Mouse (Mus musculus) hindbrain, postnatal 0 days (tissue): ENCODE data around the gene Slc22a23. TPM values are rescaled to one million over a fixed set of nuclear protein-coding genes. Genes with fewer than 3 reads are reported as not detected.

ENCODE experiments used
- ATAC-seq: fragments of 200-750 bp; cut with Nextera tagmentation; 2 replicates; pipeline ENCODE4 v1.8.0; 2017; ENCODE audit warnings: mild to moderate bottlenecking, moderate TSS enrichment, moderate library complexity
- DNase-seq: peaks from one replicate; pipeline ENCODE4 v3.0.0-alpha.2; 2015; ENCODE audit warnings: low spot score
- H3K27ac ChIP-seq: fragments of 300-500 bp; sonication (generic); 2 replicates; pipeline ENCODE4 v1.5.1; 2014; ENCODE audit warnings: mild to moderate bottlenecking
- H3K27me3 ChIP-seq: fragments of 300-500 bp; sonication (generic); 2 replicates; pipeline ENCODE4 v1.6.1; 2014; ENCODE audit warnings: low read length, mixed read lengths; ENCODE audit not compliant: insufficient read depth
- H3K36me3 ChIP-seq: fragments of 300-500 bp; sonication (generic); 2 replicates; pipeline ENCODE4 v1.6.1; 2014; ENCODE audit warnings: low read length, mixed read lengths; ENCODE audit not compliant: insufficient read depth
- H3K4me1 ChIP-seq: fragments of 300-500 bp; sonication (generic); 2 replicates; pipeline ENCODE4 v1.6.1; 2014; ENCODE audit warnings: antibody characterized with exemption, low read length, mixed read lengths; ENCODE audit not compliant: insufficient read depth
- H3K4me2 ChIP-seq: fragments of 300-500 bp; sonication (generic); 2 replicates; pipeline ENCODE4 v1.6.1; 2014; ENCODE audit warnings: low read depth, mild to moderate bottlenecking, low read length, moderate library complexity, mixed read lengths
- H3K4me3 ChIP-seq: fragments of 300-500 bp; sonication (generic); 2 replicates; pipeline ENCODE4 v1.5.1; 2014; ENCODE audit warnings: low read length
- H3K9ac ChIP-seq: fragments of 300-500 bp; sonication (generic); replicated peaks from 2 replicates; pipeline ENCODE4 v1.6.1; 2014; ENCODE audit warnings: mild to moderate bottlenecking, low read length, moderate library complexity, mixed read lengths
- H3K9me3 ChIP-seq: fragments of 300-500 bp; sonication (generic); 2 replicates; pipeline ENCODE4 v1.6.1; 2016; ENCODE audit warnings: low read length, mixed read lengths
- CTCF ChIP-seq: IDR thresholded peaks from 2 replicates; pipeline ENCODE4 v1.5.1; 2016; ENCODE audit warnings: antibody characterized with exemption, control low read depth, low read depth
- WGBS: fragments of 180-500 bp; shearing (Covaris S2); extraction: QIAGEN DNeasy Blood & Tissue Kit; methylation state at CpG from one replicate; pipeline ENCODE4 v1.1.7; 2014; 5-methylcytosine and 5-hydroxymethylcytosine counted together
- polyA plus RNA-seq: library from polyadenylated mRNA; unstranded; fragments of >200 nt; fragmentation: Nextera tagmentation; extraction: Ambion mirVana; gene quantifications from 2 replicates; pipeline ENCODE4 v1.2.1, GENCODE M21; 2015
- total RNA-seq: library from RNA; depleted of rRNA; stranded (reverse); fragments of >200 nt; gene quantifications from 2 replicates; pipeline ENCODE4 v1.2.3, GENCODE M21; 2014

Gene Slc22a23
- total and polyA plus RNA-seq, 2 experiments from 2014 or later: 12.9 to 136 TPM

GRCm38 (mm10) chr13:34294212-34294611, 50.8 kb downstream of the Slc22a23 start:
- no peak overlapping the region for H3K4me3 ChIP-seq
- no peak overlapping the region for H3K27ac ChIP-seq
- no peak for ATAC-seq
- H3K9ac ChIP-seq: no peak overlapping the region
- no peak for DNase-seq
- H3K9me3 ChIP-seq: no peaks in the 10 kb centered on the region
- H3K36me3 ChIP-seq: peaks cover 19% of the 10 kb centered on the region; the same call in 1 of the 2 replicates
- 0 out of 2 replicates have a peak, but pooled peaks have one; percentile 7 for TF ChIP-seq CTCF
- H3K4me1 ChIP-seq: no peaks in the 10 kb centered on the region
- 74% methylated on average over 4 of the region's 4 CpGs for WGBS
- H3K27me3 ChIP-seq: no peaks in the 10 kb centered on the region
- H3K4me2 ChIP-seq: no peak overlapping the region

GRCm38 (mm10) chr13:34292042-34292441, 52.9 kb downstream of the Slc22a23 start:
- Histone ChIP-seq H3K9me3 (no peaks in the 10 kb centered on the region), H3K4me2 (no peak overlapping the region), H3K4me1 (peaks cover 8% of the 10 kb centered on the region; the same call in 1 of the 2 replicates), H3K9ac (no peak overlapping the region), H3K27ac (no peak overlapping the region), H3K27me3 (no peaks in the 10 kb centered on the region), H3K4me3 (no peak overlapping the region), H3K36me3 (0 out of 2 replicates have a peak, but pooled peaks cover 10% of the 10 kb centered on the region)
- no peak for DNase-seq
- ATAC-seq: no peak
- TF ChIP-seq CTCF: no peak
- WGBS: 67% methylated on average over 2 of the region's 2 CpGs

DNA sequence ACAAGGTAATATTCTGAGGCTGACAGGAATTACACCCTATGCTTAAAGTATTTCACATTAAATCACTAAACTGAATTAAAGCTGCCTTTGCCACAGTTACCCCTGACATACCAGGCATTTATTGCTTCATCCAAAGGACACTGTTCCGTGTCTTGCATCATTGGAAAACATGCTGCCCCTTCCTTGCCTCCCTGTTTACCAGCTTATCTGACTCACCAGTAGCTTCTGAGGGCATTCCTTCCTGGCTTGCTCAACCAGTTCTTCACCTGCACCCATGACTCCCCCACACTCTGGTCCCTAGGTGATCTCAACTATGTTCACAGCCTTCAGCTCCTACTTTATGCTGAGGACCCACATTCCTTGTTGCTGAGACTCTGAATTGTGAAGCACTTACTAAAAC, 54.6 kb downstream of the Slc22a23 start:
- no peak overlapping the region for H3K9ac ChIP-seq
- 92% methylated on average over 1 of the region's 1 CpGs for WGBS
- TF ChIP-seq CTCF: no peak
- ATAC-seq (no peak), DNase-seq (no peak)
- H3K27me3 ChIP-seq: no peaks in the 10 kb centered on the region
- H3K27ac ChIP-seq: no peak overlapping the region
- H3K9me3 ChIP-seq: no peaks in the 10 kb centered on the region
- H3K4me1 ChIP-seq: peaks cover 11% of the 10 kb centered on the region; the same call in 1 of the 2 replicates
- H3K4me3 ChIP-seq: no peak overlapping the region
- H3K36me3 ChIP-seq: no peaks in the 10 kb centered on the region
- H3K4me2 ChIP-seq: no peak overlapping the region

- no peak overlapping the region for H3K4me3 ChIP-seq
- H3K4me1 ChIP-seq: peaks cover 11% of the 10 kb centered on the region; the same call in 1 of the 2 replicates
- H3K27ac ChIP-seq: no peak overlapping the region
- H3K4me2 ChIP-seq: no peak overlapping the region
- H3K27me3 ChIP-seq: no peaks in the 10 kb centered on the region
- no peak for DNase-seq
- H3K36me3 ChIP-seq: no peaks in the 10 kb centered on the region
- H3K9ac ChIP-seq: no peak overlapping the region
- 85% methylated on average over 2 of the region's 2 CpGs for WGBS
- TF ChIP-seq CTCF: no peak
- H3K9me3 ChIP-seq: no peaks in the 10 kb centered on the region
- ATAC-seq: no peak
Observed at GRCm38 (mm10) chr13:34289567-34289966, 55.4 kb downstream of the Slc22a23 start.

GRCm38 (mm10) chr13:34288129-34288528, 56.9 kb downstream of the Slc22a23 start:
- peak overlapping the region; percentile 46; the same call in 1 of the 2 replicates for H3K27ac ChIP-seq
- ATAC-seq (no peak), DNase-seq (no peak)
- H3K9me3 ChIP-seq: no peaks in the 10 kb centered on the region
- no peak overlapping the region for H3K4me3 ChIP-seq
- TF ChIP-seq CTCF: no peak
- 24% methylated on average over 2 of the region's 2 CpGs for WGBS
- H3K27me3 ChIP-seq: no peaks in the 10 kb centered on the region
- H3K9ac ChIP-seq: no peak overlapping the region
- H3K4me2 ChIP-seq: no peak overlapping the region
- peaks cover 11% of the 10 kb centered on the region; the same call in 1 of the 2 replicates for H3K4me1 ChIP-seq
- H3K36me3 ChIP-seq: no peaks in the 10 kb centered on the region

GRCm38 (mm10) chr13:34287601-34288083, 57.3 kb downstream of the Slc22a23 start:
- Histone ChIP-seq H3K9ac (no peak overlapping the region), H3K4me1 (peaks cover 11% of the 10 kb centered on the region; the same call in 1 of the 2 replicates), H3K27me3 (no peaks in the 10 kb centered on the region), H3K36me3 (no peaks in the 10 kb centered on the region), H3K27ac (peak overlapping the region; percentile 46; the same call in 1 of the 2 replicates), H3K4me2 (no peak overlapping the region), H3K4me3 (no peak overlapping the region), H3K9me3 (no peaks in the 10 kb centered on the region)
- DNase-seq (peak; percentile 51), ATAC-seq (peak; percentile 64; the same call in 1 of the 2 replicates)
- WGBS: 19% methylated on average over 9 of the region's 9 CpGs
- no peak for TF ChIP-seq CTCF

DNA sequence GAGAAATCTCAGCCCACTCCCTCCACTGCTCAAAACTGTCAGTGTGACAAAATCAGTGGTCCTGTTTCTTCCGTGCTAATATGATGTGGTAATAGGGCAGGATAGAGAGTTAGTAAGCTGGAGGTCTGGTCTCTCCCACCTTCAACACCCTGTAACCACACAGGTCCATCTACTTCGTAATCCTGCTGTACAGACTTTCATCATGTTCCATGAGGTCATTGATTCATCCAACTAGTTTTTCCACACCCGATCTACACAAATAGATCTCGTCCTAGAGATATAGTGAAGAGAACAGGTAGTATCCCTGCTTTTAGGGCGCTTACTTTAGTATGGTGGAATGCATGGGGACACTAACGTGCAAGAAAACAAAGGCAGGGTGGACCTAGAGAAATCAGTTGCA, 63.6 kb downstream of the Slc22a23 start:
- Histone ChIP-seq H3K4me3 (no peak overlapping the region), H3K9me3 (no peaks in the 10 kb centered on the region), H3K27ac (no peak overlapping the region), H3K27me3 (no peaks in the 10 kb centered on the region), H3K9ac (no peak overlapping the region), H3K36me3 (no peaks in the 10 kb centered on the region), H3K4me1 (no peaks in the 10 kb centered on the region), H3K4me2 (no peak overlapping the region)
- TF ChIP-seq CTCF: no peak
- ATAC-seq (no peak), DNase-seq (no peak)
- WGBS: 92% methylated on average over 6 of the region's 6 CpGs
